Comparison of ENCODE assay signal across 8 mouse cellular contexts in genomic region chr9:13825896-13826295, GRCm38 (mm10). TPM values are rescaled to one million over a fixed set of nuclear protein-coding genes. Genes with fewer than 3 reads are reported as not detected.
DNase-seq lines count a peak whose midpoint lies in the region; ATAC-seq and TF ChIP-seq lines count a peak whose summit lies in the region.

No protein-coding gene starts in this region.

- peak overlapping the region; percentile 86 for H3K4me3 ChIP-seq in heart, embryonic 12.5 days
- peak overlapping the region; percentile 81 to 88 for H3K4me3 ChIP-seq in ES-E14 (ENCODE audit: insufficient read depth in 1 of 2, low read depth in 1 of 2, low read length in 2 of 2, poor library complexity in 1 of 2, severe bottlenecking in 1 of 2)
- H3K4me3 ChIP-seq in forebrain, postnatal 0 days (ENCODE audit: low read depth, low read length): peak overlapping the region; percentile 67
- peak overlapping the region; percentile 71 for H3K4me3 ChIP-seq in liver, embryonic 16.5 days (ENCODE audit: low read depth, low read length)

- in situ Hi-C loops in ES-E14 (cut with MboI; ENCODE audit: low sequenced_read_pairs in 2 of 2, unreplicated experiment in 2 of 2): loop anchor here (25.0 kb wide), 2 partner anchors 986 to 1511 kb away; no protein-coding TSS in a partner anchor

- no peak for DNase-seq in heart, adult 8-10 months (ENCODE audit: low spot score)
- DNase-seq in ES-E14 (ENCODE audit: low read depth, low spot score) (no peak), adipocyte (ENCODE audit: low spot score) (no peak)
- no peak for DNase-seq in forebrain, postnatal 0 days
- no peak for DNase-seq in urinary bladder, postnatal 25 days (ENCODE audit: low spot score)

- no peaks in the 10 kb centered on the region for H3K27me3 ChIP-seq in heart, embryonic 12.5 days (replicated peaks)
- no peaks in the 10 kb centered on the region for H3K27me3 ChIP-seq in forebrain, postnatal 0 days (ENCODE audit: insufficient read depth, low read length)
- H3K27me3 ChIP-seq in liver, embryonic 16.5 days (ENCODE audit: control insufficient read depth, insufficient read depth, low read depth, low read length): no peaks in the 10 kb centered on the region

- peak overlapping the region; percentile 88 for H3K9ac ChIP-seq in heart, embryonic 12.5 days
- H3K9ac ChIP-seq in ES-E14 (ENCODE audit: insufficient read depth, low read depth, low read length, poor library complexity, severe bottlenecking): peak overlapping the region; percentile 95; the same call in 1 of the 2 replicates
- peak overlapping the region; percentile 75 for H3K9ac ChIP-seq in forebrain, postnatal 0 days
- peak overlapping the region; percentile 97 for H3K9ac ChIP-seq in liver, embryonic 16.5 days (ENCODE audit: low read depth, low read length)

- peak overlapping the region; percentile 98 for H3K27ac ChIP-seq in heart, embryonic 12.5 days (ENCODE audit: poor library complexity, severe bottlenecking)
- H3K27ac ChIP-seq in ES-E14 (ENCODE audit: insufficient read depth, low read depth, low read length, poor library complexity, severe bottlenecking): no peak overlapping the region; the same call in 1 of the 2 replicates
- H3K27ac ChIP-seq in forebrain, postnatal 0 days (ENCODE audit: low read depth, low read length): peak overlapping the region; percentile 94
- H3K27ac ChIP-seq in liver, embryonic 16.5 days (ENCODE audit: low read length): peak overlapping the region; percentile 99

- peaks cover 17% of the 10 kb centered on the region for H3K36me3 ChIP-seq in heart, embryonic 12.5 days
- H3K36me3 ChIP-seq in ES-E14 (ENCODE audit: control insufficient read depth, insufficient read depth, low read length, poor library complexity, severe bottlenecking): peaks cover 10% of the 10 kb centered on the region
- H3K36me3 ChIP-seq in forebrain, postnatal 0 days (ENCODE audit: insufficient read depth): peaks cover 4% of the 10 kb centered on the region
- peaks cover 7% of the 10 kb centered on the region for H3K36me3 ChIP-seq in liver, embryonic 16.5 days (ENCODE audit: control insufficient read depth, insufficient read depth)

- TF ChIP-seq CTCF in forebrain, postnatal 0 days (IDR thresholded peaks at IDR 0.05; ENCODE audit: low read depth): no peak

- H3K4me1 ChIP-seq in heart, embryonic 12.5 days (replicated peaks): peaks cover 19% of the 10 kb centered on the region
- peaks cover 3 to 5% of the 10 kb centered on the region in 2 experiments; a peak in 1 of 4 replicates for H3K4me1 ChIP-seq in ES-E14 (ENCODE audit: control insufficient read depth in 2 of 2, insufficient read depth in 2 of 2, low read length in 2 of 2, poor library complexity in 1 of 2)
- H3K4me1 ChIP-seq in forebrain, postnatal 0 days (ENCODE audit: insufficient read depth): peaks cover 12% of the 10 kb centered on the region
- peaks cover 15% of the 10 kb centered on the region for H3K4me1 ChIP-seq in liver, embryonic 16.5 days (ENCODE audit: control insufficient read depth, low read depth, low read length)

- 5% methylated on average over 8 of the region's 8 CpGs for WGBS in heart, embryonic 12.5 days
- 4% methylated on average over 8 of the region's 8 CpGs for WGBS in forebrain, postnatal 0 days
- WGBS in liver, embryonic 16.5 days (ENCODE audit: insufficient replicate concordance): 2% methylated on average over 8 of the region's 8 CpGs

- no peaks in the 10 kb centered on the region for H3K9me3 ChIP-seq in heart, embryonic 12.5 days (replicated peaks)
- no peaks in the 10 kb centered on the region for H3K9me3 ChIP-seq in ES-E14 (ENCODE audit: control insufficient read depth, insufficient read depth, low read depth, low read length)
- H3K9me3 ChIP-seq in forebrain, postnatal 0 days (ENCODE audit: low read length): no peaks in the 10 kb centered on the region
- no peaks in the 10 kb centered on the region for H3K9me3 ChIP-seq in liver, embryonic 16.5 days (replicated peaks; ENCODE audit: control insufficient read depth, low read length)

- no peak for ATAC-seq in heart, embryonic 12.5 days (ENCODE audit: insufficient number of reproducible peaks, low FRiP score)
- ATAC-seq in forebrain, postnatal 0 days: no peak
- ATAC-seq in liver, embryonic 16.5 days (ENCODE audit: low read depth): no peak
- ATAC-seq in monocyte, adult 5-6 weeks (replicated peaks; ENCODE audit: insufficient number of reproducible peaks, low FRiP score, low TSS enrichment, poor library complexity, severe bottlenecking): no peak

- H3K4me2 ChIP-seq in heart, embryonic 12.5 days: peak overlapping the region; percentile 85
- H3K4me2 ChIP-seq in forebrain, postnatal 0 days (ENCODE audit: low read depth): peak overlapping the region; percentile 54
- H3K4me2 ChIP-seq in liver, embryonic 16.5 days (ENCODE audit: low read depth, low read length): peak overlapping the region; percentile 79

TF ChIP-seq in ES-E14, 5 proteins besides CTCF, POLR2A, EP300 and RAD21:
- no peak for TF ChIP-seq ZNF384 (IDR thresholded peaks at IDR 0.05; ENCODE audit: low read depth, low read length)
- TF ChIP-seq MAFK (IDR thresholded peaks at IDR 0.05; ENCODE audit: insufficient read depth, low read depth, low read length): no peak
- TF ChIP-seq HCFC1 (IDR thresholded peaks at IDR 0.05; ENCODE audit: borderline replicate concordance, insufficient read depth, low read length): no peak
- no peak for TF ChIP-seq CHD2 (IDR thresholded peaks at IDR 0.05; ENCODE audit: low read depth, low read length)
- TF ChIP-seq ZC3H11A (IDR thresholded peaks at IDR 0.05; ENCODE audit: borderline replicate concordance, low read depth, low read length): no peak

RNA-seq across cellular contexts. Expression of gene Cep57, which starts 1.0 kb away (rescaled TPM):
- polyA plus RNA-seq in heart, embryonic 12.5 days (2016; fragmentation: Nextera tagmentation; extraction: Ambion mirVana): 41.0 and 42.7 TPM in 2 replicates
- 10 to 100 TPM in 2 of 4 experiments, 1 to 10 TPM in 2; 7.0 to 13.4 (median 9.4) TPM for total RNA-seq in heart, adult 8-10 months (2022)
- 43.3 and 49.9 TPM in 2 replicates for total RNA-seq in ES-E14 (2012; rRNA removed)
- total RNA-seq in forebrain, postnatal 0 days (2014; rRNA removed): 31.9 and 33.2 TPM in 2 replicates
- polyA plus RNA-seq in forebrain, postnatal 0 days (2015; fragmentation: Nextera tagmentation; extraction: Ambion mirVana): 39.9 and 40.8 TPM in 2 replicates
- polyA plus RNA-seq in liver, embryonic 16.5 days (2015; fragmentation: Nextera tagmentation; extraction: Ambion mirVana): 26.8 and 28.0 TPM in 2 replicates
- 51.4 to 62.9 TPM (median 54.6 TPM) in 3 replicates for total RNA-seq in monocyte, adult 5-6 weeks (2017)

RNA-seq across cellular contexts. Expression of gene Fam76b, which starts 1.6 kb away (rescaled TPM):
- polyA plus RNA-seq in heart, embryonic 12.5 days (2016; fragmentation: Nextera tagmentation; extraction: Ambion mirVana): 19.8 and 21.3 TPM in 2 replicates
- 1 to 10 TPM; 5.8 to 9.7 (median 7.3) TPM for total RNA-seq in heart, adult 8-10 months (2022)
- total RNA-seq in ES-E14 (2012; rRNA removed): 21.7 and 25.2 TPM in 2 replicates
- total RNA-seq in forebrain, postnatal 0 days (2014; rRNA removed): 34.8 and 43.1 TPM in 2 replicates
- 12.3 and 13.3 TPM in 2 replicates for polyA plus RNA-seq in forebrain, postnatal 0 days (2015; fragmentation: Nextera tagmentation; extraction: Ambion mirVana)
- 6.6 and 8.5 TPM in 2 replicates for polyA plus RNA-seq in liver, embryonic 16.5 days (2015; fragmentation: Nextera tagmentation; extraction: Ambion mirVana)
- 107 to 123 TPM (median 121 TPM) in 3 replicates for total RNA-seq in monocyte, adult 5-6 weeks (2017)
